8 mouse cellular contexts compared by ENCODE assay signal in genomic region chr9:53829866-53830209, GRCm38 (mm10). TPM values are rescaled to one million over a fixed set of nuclear protein-coding genes. Genes with fewer than 3 reads are reported as not detected.
DNase-seq lines count a peak whose midpoint lies in the region; ATAC-seq lines count a peak whose summit lies in the region.

No protein-coding gene starts in this region.

- 36% methylated on average over 2 of the region's 2 CpGs for WGBS in heart, embryonic 10.5 days
- 31% methylated on average over 2 of the region's 2 CpGs for WGBS in hindbrain, embryonic 10.5 days
- WGBS in midbrain, embryonic 10.5 days, result 53% methylated on average over 2 of the region's 2 CpGs

- ATAC-seq in activated CD4-positive, CD25-positive, alpha-beta regulatory T cell, adult 4 months, result no peak
- ATAC-seq in cerebellum, adult (ENCODE audit: insufficient number of reproducible peaks, low FRiP score, low TSS enrichment), result no peak

- intact Hi-C loops in heart, postnatal 36 days (cut with DNase I), result loop anchor here (1.0 to 5.0 kb wide), 2 partner anchors 157 to 282 kb away; no protein-coding TSS in a partner anchor

- no peaks in the 10 kb centered on the region for H3K36me3 ChIP-seq in heart, embryonic 10.5 days
- H3K36me3 ChIP-seq in hindbrain, embryonic 10.5 days, result no peaks in the 10 kb centered on the region
- no peaks in the 10 kb centered on the region for H3K36me3 ChIP-seq in midbrain, embryonic 10.5 days

- H3K4me3 ChIP-seq in heart, embryonic 10.5 days, result peak overlapping the region; percentile 61
- peak overlapping the region; percentile 46 for H3K4me3 ChIP-seq in hindbrain, embryonic 10.5 days
- peak overlapping the region; percentile 55 for H3K4me3 ChIP-seq in midbrain, embryonic 10.5 days

- peak overlapping the region; percentile 60; the same call in 1 of the 2 replicates for H3K27ac ChIP-seq in heart, embryonic 10.5 days
- H3K27ac ChIP-seq in hindbrain, embryonic 10.5 days, result peak overlapping the region; percentile 73
- H3K27ac ChIP-seq in midbrain, embryonic 10.5 days (replicated peaks), result peak overlapping the region; percentile 75

- DNase-seq in heart, embryonic 10.5 days (ENCODE audit: low spot score), result no peak
- no peak for DNase-seq in heart, postnatal 36 days
- DNase-seq in ZHBTc4 (ENCODE audit: low read depth, low spot score), result peak; percentile 57
- DNase-seq in hindbrain, embryonic 10.5 days (ENCODE audit: low spot score), result no peak
- DNase-seq in midbrain, embryonic 10.5 days (ENCODE audit: low spot score), result no peak
- no peak for DNase-seq in frontal cortex, postnatal 36 days (ENCODE audit: low spot score in 2 of 2)

- no peaks in the 10 kb centered on the region for H3K9me3 ChIP-seq in heart, embryonic 10.5 days
- no peaks in the 10 kb centered on the region for H3K9me3 ChIP-seq in hindbrain, embryonic 10.5 days
- no peaks in the 10 kb centered on the region for H3K9me3 ChIP-seq in midbrain, embryonic 10.5 days (replicated peaks)

- H3K27me3 ChIP-seq in heart, embryonic 10.5 days (ENCODE audit: insufficient read depth, poor library complexity, severe bottlenecking), result no peaks in the 10 kb centered on the region; the same call in 1 of the 2 replicates
- H3K27me3 ChIP-seq in hindbrain, embryonic 10.5 days (ENCODE audit: insufficient read depth, poor library complexity, severe bottlenecking), result peaks cover 5% of the 10 kb centered on the region; the same call in 1 of the 2 replicates
- no peaks in the 10 kb centered on the region for H3K27me3 ChIP-seq in midbrain, embryonic 10.5 days (ENCODE audit: low read depth, poor library complexity, severe bottlenecking)

- H3K4me1 ChIP-seq in heart, embryonic 10.5 days, result peaks cover 7% of the 10 kb centered on the region; the same call in 1 of the 2 replicates
- peaks cover 4% of the 10 kb centered on the region; the same call in 1 of the 2 replicates for H3K4me1 ChIP-seq in hindbrain, embryonic 10.5 days (replicated peaks)
- peaks cover 3% of the 10 kb centered on the region; the same call in 1 of the 2 replicates for H3K4me1 ChIP-seq in midbrain, embryonic 10.5 days

RNA-seq across cellular contexts. Expression of gene Sln, which starts 20.1 kb away (rescaled TPM):
- 1.5 and 1.7 TPM in 2 replicates for polyA plus RNA-seq in heart, embryonic 10.5 days (2016; fragmentation: Nextera tagmentation; extraction: Ambion mirVana)
- total RNA-seq in heart, postnatal 36 days (2021), result 10 to 100 TPM; 67.1 to 99.1 TPM
- not detected in 2 replicates for polyA plus RNA-seq in hindbrain, embryonic 10.5 days (2016; fragmentation: Nextera tagmentation; extraction: Ambion mirVana)
- not detected in 2 replicates for polyA plus RNA-seq in midbrain, embryonic 10.5 days (2016; fragmentation: Nextera tagmentation; extraction: Ambion mirVana)
- polyA plus RNA-seq in activated CD4-positive, CD25-positive, alpha-beta regulatory T cell, adult 4 months (2017; shearing (Covaris generic)), result not detected

RNA-seq across cellular contexts. Expression of gene Slc35f2, which starts 58.5 kb away (rescaled TPM):
- 0.89 and 2.9 TPM in 2 replicates for polyA plus RNA-seq in heart, embryonic 10.5 days (2016; fragmentation: Nextera tagmentation; extraction: Ambion mirVana)
- not detected for total RNA-seq in heart, postnatal 36 days (2021)
- 3.4 and 3.7 TPM in 2 replicates for polyA plus RNA-seq in hindbrain, embryonic 10.5 days (2016; fragmentation: Nextera tagmentation; extraction: Ambion mirVana)
- polyA plus RNA-seq in midbrain, embryonic 10.5 days (2016; fragmentation: Nextera tagmentation; extraction: Ambion mirVana), result 3.0 and 4.2 TPM in 2 replicates
- polyA plus RNA-seq in activated CD4-positive, CD25-positive, alpha-beta regulatory T cell, adult 4 months (2017; shearing (Covaris generic)), result 10 to 100 TPM in 1 of 2 experiments, 1 to 10 TPM in 1; 6.7 to 10.9 TPM
